In genomic region chr5:115072143-115072542, GRCm38 (mm10) we compare ENCODE assay signal across 8 mouse cellular contexts. TPM values are rescaled to one million over a fixed set of nuclear protein-coding genes. Genes with fewer than 3 reads are reported as not detected.
DNase-seq lines count a peak whose midpoint lies in the region; ATAC-seq and TF ChIP-seq lines count a peak whose summit lies in the region.

No protein-coding gene starts in this region.

- WGBS in kidney, postnatal 0 days: 71% methylated on average over 7 of the region's 7 CpGs
- 92% methylated on average over 7 of the region's 7 CpGs for WGBS in hindbrain, embryonic 11.5 days

- H3K79me3 ChIP-seq in C2C12 (ENCODE audit: low read depth): peaks cover 34% of the 10 kb centered on the region

- no peak overlapping the region for H3K4me3 ChIP-seq in C2C12 (ENCODE audit: insufficient read depth, poor library complexity, severe bottlenecking)
- H3K4me3 ChIP-seq in kidney, postnatal 0 days (replicated peaks; ENCODE audit: low read depth, low read length): no peak overlapping the region
- no peak overlapping the region for H3K4me3 ChIP-seq in hindbrain, embryonic 11.5 days (ENCODE audit: low read depth, low read length)

- H3K9me3 ChIP-seq in kidney, postnatal 0 days (replicated peaks; ENCODE audit: low read length): no peaks in the 10 kb centered on the region
- H3K9me3 ChIP-seq in hindbrain, embryonic 11.5 days (ENCODE audit: control insufficient read depth, low read length): no peaks in the 10 kb centered on the region

- H3K4me2 ChIP-seq in kidney, postnatal 0 days (ENCODE audit: low read length): no peak overlapping the region
- H3K4me2 ChIP-seq in hindbrain, embryonic 11.5 days (replicated peaks; ENCODE audit: low read depth, low read length): no peak overlapping the region

- no peak overlapping the region for H3K9ac ChIP-seq in kidney, postnatal 0 days (ENCODE audit: low read depth, low read length)
- H3K9ac ChIP-seq in hindbrain, embryonic 11.5 days (ENCODE audit: low read depth, low read length): no peak overlapping the region

- peak; percentile 66 for ATAC-seq in erythroblast, adult 5-6 weeks (replicated peaks; ENCODE audit: low FRiP score, poor library complexity, severe bottlenecking)
- ATAC-seq in kidney, postnatal 0 days (replicated peaks; ENCODE audit: low FRiP score, low read depth): no peak
- ATAC-seq in hindbrain, embryonic 11.5 days (ENCODE audit: low FRiP score): no peak

- no peaks in the 10 kb centered on the region for H3K27me3 ChIP-seq in C2C12 (ENCODE audit: control insufficient read depth, insufficient read depth, insufficient read length)
- no peaks in the 10 kb centered on the region for H3K27me3 ChIP-seq in kidney, postnatal 0 days (ENCODE audit: insufficient read depth, low read length)
- no peaks in the 10 kb centered on the region for H3K27me3 ChIP-seq in hindbrain, embryonic 11.5 days (ENCODE audit: control insufficient read depth, insufficient read depth, low read length)

- DNase-seq in cerebellum, postnatal 36 days: peak; percentile 19 to 43
- no peak for DNase-seq in cerebellum, postnatal 4 days (ENCODE audit: low spot score in 2 of 2)
- no peak for DNase-seq in kidney, postnatal 0 days (ENCODE audit: low spot score)
- DNase-seq in lung, postnatal 25 days (ENCODE audit: low spot score): peak; percentile 66
- DNase-seq in testis, postnatal 14 days (ENCODE audit: low spot score): no peak
- no peak for DNase-seq in hindbrain, embryonic 11.5 days (ENCODE audit: low spot score)

- H3K79me2 ChIP-seq in C2C12 (ENCODE audit: control insufficient read depth, insufficient read depth): peaks cover 66% of the 10 kb centered on the region

- TF ChIP-seq CTCF in C2C12 (IDR thresholded peaks at IDR 0.05; ENCODE audit: control insufficient read depth, insufficient read depth, insufficient read length): no peak
- TF ChIP-seq CTCF in kidney, postnatal 0 days (IDR thresholded peaks at IDR 0.05; ENCODE audit: low read depth): no peak

- peaks cover 9% of the 10 kb centered on the region; the same call in 1 of the 2 replicates for H3K4me1 ChIP-seq in kidney, postnatal 0 days (replicated peaks; ENCODE audit: insufficient read depth, low read length)
- H3K4me1 ChIP-seq in hindbrain, embryonic 11.5 days (replicated peaks; ENCODE audit: control insufficient read depth, insufficient read depth, low read length): no peaks in the 10 kb centered on the region

- H3ac ChIP-seq in C2C12 (ENCODE audit: control insufficient read depth, insufficient read length, low read depth): no peak overlapping the region

- H3K36me3 ChIP-seq in C2C12 (ENCODE audit: control insufficient read depth, insufficient read depth): peaks cover 8% of the 10 kb centered on the region
- peaks cover 8% of the 10 kb centered on the region; the same call in 1 of the 2 replicates for H3K36me3 ChIP-seq in kidney, postnatal 0 days (ENCODE audit: insufficient read depth, low read length)
- no peaks in the 10 kb centered on the region for H3K36me3 ChIP-seq in hindbrain, embryonic 11.5 days (ENCODE audit: control insufficient read depth, insufficient read depth, low read length)

- peak overlapping the region; percentile 51; the same call in 1 of the 2 replicates for H3K27ac ChIP-seq in kidney, postnatal 0 days
- no peak overlapping the region for H3K27ac ChIP-seq in hindbrain, embryonic 11.5 days (ENCODE audit: low read depth, low read length)

TF ChIP-seq in C2C12, 6 proteins besides CTCF, POLR2A, EP300 and RAD21:
- TF ChIP-seq MYOD1 (IDR thresholded peaks at IDR 0.05; ENCODE audit: control insufficient read depth, insufficient read length, low read depth): no peak
- TF ChIP-seq FOSL1 (IDR thresholded peaks at IDR 0.05; ENCODE audit: insufficient read depth, low read length, poor library complexity, severe bottlenecking): peak; percentile 26

RNA-seq across cellular contexts. Expression of gene Gm10401, which starts 26.0 kb away (rescaled TPM):
- 6.5 TPM for polyA plus RNA-seq in C2C12 (2012; fragmentation: generic; extraction: Trizol)
- total RNA-seq in erythroblast, adult 5-6 weeks (2015; ENCODE audit: low replicate concordance): not detected in 2 replicates
- total RNA-seq in erythroblast, adult 5-6 weeks (2017; ENCODE audit: low replicate concordance): 1.1 TPM in 1 of 2 replicates, not detected in the other
- polyA plus RNA-seq in kidney, postnatal 0 days (2015; fragmentation: Nextera tagmentation; extraction: Ambion mirVana): 26.6 and 31.3 TPM in 2 replicates
- 24.9 and 34.4 TPM in 2 replicates for polyA plus RNA-seq in hindbrain, embryonic 11.5 days (2014; fragmentation: Nextera tagmentation; extraction: Ambion mirVana)

RNA-seq across cellular contexts. Expression of gene Acads, which starts 47.0 kb away (rescaled TPM):
- polyA plus RNA-seq in C2C12 (2012; fragmentation: generic; extraction: Trizol): 56.9 TPM
- total RNA-seq in erythroblast, adult 5-6 weeks (2015; ENCODE audit: low replicate concordance): 2.3 and 8.8 TPM in 2 replicates
- 2.3 and 5.7 TPM in 2 replicates for total RNA-seq in erythroblast, adult 5-6 weeks (2017; ENCODE audit: low replicate concordance)
- 105 and 117 TPM in 2 replicates for polyA plus RNA-seq in kidney, postnatal 0 days (2015; fragmentation: Nextera tagmentation; extraction: Ambion mirVana)
- 22.9 and 30.8 TPM in 2 replicates for polyA plus RNA-seq in hindbrain, embryonic 11.5 days (2014; fragmentation: Nextera tagmentation; extraction: Ambion mirVana)

Comparison
In these comparisons a context has a peak if more than half of its experiments do, and no peak if none do; other contexts are left out.
1. DNase-seq: peak in cerebellum, postnatal 36 days (2 of 2) and lung, postnatal 25 days (single experiment); none in cerebellum, postnatal 4 days (0 of 2), kidney, postnatal 0 days (single experiment), testis, postnatal 14 days (single experiment) and hindbrain, embryonic 11.5 days (single experiment).